Mouse (Mus musculus) stomach, postnatal 0 days (tissue): ENCODE data around the gene Rap1gap2. TPM values are rescaled to one million over a fixed set of nuclear protein-coding genes. Genes with fewer than 3 reads are reported as not detected.

Source experiments
- ATAC-seq: fragments of 200-750 bp; cut with Nextera tagmentation; 2 replicates; pipeline ENCODE4 v1.8.0; 2017; ENCODE audit not compliant: low FRiP score, low TSS enrichment
- DNase-seq: peaks from one replicate; pipeline ENCODE4 v3.0.0-alpha.2; 2016; ENCODE audit warnings: low spot score
- H3K27ac ChIP-seq: fragments of 300-500 bp; sonication (generic); replicated peaks from 2 replicates; pipeline ENCODE4 v1.5.1; 2014; ENCODE audit warnings: mild to moderate bottlenecking, control low read depth
- H3K27me3 ChIP-seq: fragments of 300-500 bp; sonication (generic); 2 replicates; pipeline ENCODE4 v1.6.1; 2014; ENCODE audit warnings: low read length; ENCODE audit not compliant: control insufficient read depth, insufficient read depth
- H3K36me3 ChIP-seq: fragments of 300-500 bp; sonication (generic); 2 replicates; pipeline ENCODE4 v1.6.1; 2014; ENCODE audit warnings: low read length, mixed read lengths; ENCODE audit not compliant: control insufficient read depth, insufficient read depth
- H3K4me1 ChIP-seq: fragments of 300-500 bp; sonication (generic); replicated peaks from 2 replicates; pipeline ENCODE4 v1.6.1; 2014; ENCODE audit warnings: antibody characterized with exemption; ENCODE audit not compliant: control insufficient read depth, insufficient read depth
- H3K4me2 ChIP-seq: fragments of 300-500 bp; sonication (generic); replicated peaks from 2 replicates; pipeline ENCODE4 v1.6.1; 2014; ENCODE audit warnings: low read depth, mild to moderate bottlenecking, control low read depth, moderate library complexity
- H3K4me3 ChIP-seq: fragments of 300-500 bp; sonication (generic); 2 replicates; pipeline ENCODE4 v1.5.1; 2014; ENCODE audit warnings: low read depth, low read length, control low read depth
- H3K9ac ChIP-seq: fragments of 300-500 bp; sonication (generic); 2 replicates; pipeline ENCODE4 v1.6.1; 2014; ENCODE audit warnings: mild to moderate bottlenecking, low read length, control low read depth, mixed read lengths
- H3K9me3 ChIP-seq: fragments of 300-500 bp; sonication (generic); 2 replicates; pipeline ENCODE4 v1.6.1; 2016; ENCODE audit warnings: low read length; ENCODE audit not compliant: control insufficient read depth
- CTCF ChIP-seq: IDR thresholded peaks from 2 replicates; pipeline ENCODE4 v1.5.1; 2016; ENCODE audit warnings: antibody characterized with exemption, low read depth, mild to moderate bottlenecking, moderate library complexity
- EP300 ChIP-seq: optimal IDR thresholded peaks from 2 replicates; pipeline ENCODE3; 2016; ENCODE audit warnings: antibody characterized with exemption
- WGBS: fragments of 180-500 bp; shearing (Covaris S2); extraction: QIAGEN DNeasy Blood & Tissue Kit; methylation state at CpG from one replicate; pipeline ENCODE4 v1.1.7; 2014; 5-methylcytosine and 5-hydroxymethylcytosine counted together
- polyA plus RNA-seq: library from polyadenylated mRNA; unstranded; fragments of >200 nt; fragmentation: Nextera tagmentation; extraction: Ambion mirVana; gene quantifications from 2 replicates; pipeline ENCODE4 v1.2.1, GENCODE M21; 2015

Gene Rap1gap2
- polyA plus RNA-seq, 1 experiment from 2014 or later, result 7.6 TPM

DNA sequence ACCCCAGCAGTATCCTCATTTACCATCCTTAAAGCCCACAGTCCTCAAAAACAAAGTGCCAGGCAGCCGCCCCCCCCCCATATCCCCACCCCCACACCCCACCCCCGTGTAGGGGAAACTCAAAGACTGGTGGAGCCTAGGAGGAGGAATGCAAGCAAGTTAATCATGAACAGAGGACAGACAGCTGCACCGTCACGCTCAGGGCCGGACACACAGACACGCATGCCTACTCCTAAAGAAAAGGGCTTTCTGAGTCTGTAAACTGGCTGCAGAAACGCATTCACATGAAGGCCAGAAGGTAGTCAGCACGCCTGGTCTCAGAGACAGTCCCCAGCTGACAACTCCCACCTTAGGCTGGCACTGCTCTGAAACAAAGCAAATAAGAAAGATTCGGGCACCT, 85.1 kb downstream of the Rap1gap2 start:
- Histone ChIP-seq H3K27me3 (no peaks in the 10 kb centered on the region; the same call in 1 of the 2 replicates), H3K9me3 (no peaks in the 10 kb centered on the region), H3K9ac (no peak overlapping the region), H3K4me1 (no peaks in the 10 kb centered on the region), H3K36me3 (no peaks in the 10 kb centered on the region), H3K4me2 (no peak overlapping the region), H3K4me3 (no peak overlapping the region), H3K27ac (no peak overlapping the region)
- ATAC-seq (no peak), DNase-seq (no peak)
- 61% methylated on average over 9 of the region's 9 CpGs for WGBS
- TF ChIP-seq EP300 (no peak), CTCF (no peak)

DNA sequence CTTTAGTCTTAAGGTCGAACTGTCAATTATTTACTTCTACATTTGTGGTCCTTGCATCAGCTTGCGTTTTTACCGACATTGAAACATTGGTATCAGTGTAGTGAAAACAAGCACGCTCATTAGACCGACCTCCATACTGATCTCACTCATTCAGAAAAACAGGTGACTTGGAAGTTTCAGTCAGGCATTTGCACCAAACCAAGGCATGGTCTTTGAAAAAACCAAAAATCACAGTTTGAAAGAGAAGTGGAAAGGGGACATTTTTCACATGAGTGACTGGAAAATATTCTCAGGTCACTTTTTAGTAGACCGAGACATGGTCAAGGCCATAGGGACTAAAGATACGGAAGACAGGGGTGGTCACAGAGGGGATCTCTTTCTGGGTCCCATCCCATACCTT, 85.5 kb downstream of the Rap1gap2 start:
- 84% methylated on average over 7 of the region's 7 CpGs for WGBS
- no peaks in the 10 kb centered on the region for H3K4me1 ChIP-seq
- H3K4me2 ChIP-seq, result no peak overlapping the region
- no peak overlapping the region for H3K4me3 ChIP-seq
- H3K27me3 ChIP-seq, result no peaks in the 10 kb centered on the region; the same call in 1 of the 2 replicates
- no peaks in the 10 kb centered on the region for H3K36me3 ChIP-seq
- no peaks in the 10 kb centered on the region for H3K9me3 ChIP-seq
- no peak for TF ChIP-seq EP300
- TF ChIP-seq CTCF, result no peak
- H3K27ac ChIP-seq, result no peak overlapping the region
- H3K9ac ChIP-seq, result no peak overlapping the region
- DNase-seq (no peak), ATAC-seq (no peak)

DNA sequence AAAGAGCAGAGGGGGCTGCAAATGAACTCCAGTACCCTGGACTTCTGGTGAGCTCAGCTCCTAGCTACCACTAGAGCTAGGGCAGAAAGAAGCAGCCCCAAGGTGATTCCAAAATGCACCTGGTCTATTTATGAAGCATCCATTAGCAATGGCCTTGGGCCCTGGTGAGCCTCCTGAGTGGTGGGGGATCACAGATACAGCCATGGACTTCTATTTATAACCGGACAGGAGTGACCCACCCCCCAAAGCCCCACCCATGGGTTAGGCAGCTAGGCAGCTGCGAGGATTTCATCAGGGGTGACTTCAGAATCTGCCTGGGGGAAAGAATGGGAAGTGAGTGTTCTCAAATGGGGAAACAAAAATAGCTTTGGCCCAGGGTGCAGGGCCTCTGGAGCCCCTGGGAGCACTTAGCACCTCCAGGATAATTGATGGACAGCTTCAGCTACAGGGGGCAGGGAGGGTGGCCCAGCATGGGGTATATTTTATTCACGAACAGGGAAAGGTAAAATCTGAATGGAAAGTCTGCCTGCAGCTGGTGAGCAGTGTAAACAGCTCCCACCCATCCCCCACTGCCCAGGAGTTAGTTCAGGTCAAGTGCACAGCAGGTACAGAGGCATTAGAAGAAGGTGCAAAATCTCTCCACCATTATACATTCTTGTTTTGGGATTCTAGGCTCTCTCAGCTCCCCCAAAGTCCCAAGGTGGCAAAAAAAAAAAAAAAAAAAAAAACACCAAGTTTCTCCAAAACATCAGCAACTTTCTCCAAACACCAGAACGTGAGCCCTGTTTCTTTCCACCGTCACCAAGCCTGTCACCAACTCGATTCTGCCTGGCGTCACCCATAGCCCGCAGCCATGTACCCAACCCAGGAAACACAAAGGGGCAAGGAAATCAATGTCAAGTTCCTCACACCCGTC, 86.4 kb downstream of the Rap1gap2 start:
- H3K4me1 ChIP-seq, result no peaks in the 10 kb centered on the region
- H3K9ac ChIP-seq, result no peak overlapping the region
- ATAC-seq (no peak), DNase-seq (peak; percentile 38)
- H3K9me3 ChIP-seq, result no peaks in the 10 kb centered on the region
- no peaks in the 10 kb centered on the region; the same call in 1 of the 2 replicates for H3K27me3 ChIP-seq
- TF ChIP-seq CTCF (no peak), EP300 (no peak)
- 63% methylated on average over 9 of the region's 9 CpGs for WGBS
- no peaks in the 10 kb centered on the region for H3K36me3 ChIP-seq
- no peak overlapping the region for H3K4me2 ChIP-seq
- H3K4me3 ChIP-seq, result no peak overlapping the region
- no peak overlapping the region for H3K27ac ChIP-seq

GRCm38 (mm10) chr11:74523210-74523951, 87.3 kb downstream of the Rap1gap2 start:
- no peak for TF ChIP-seq EP300
- H3K9ac ChIP-seq, result peak overlapping the region; percentile 65

DNA sequence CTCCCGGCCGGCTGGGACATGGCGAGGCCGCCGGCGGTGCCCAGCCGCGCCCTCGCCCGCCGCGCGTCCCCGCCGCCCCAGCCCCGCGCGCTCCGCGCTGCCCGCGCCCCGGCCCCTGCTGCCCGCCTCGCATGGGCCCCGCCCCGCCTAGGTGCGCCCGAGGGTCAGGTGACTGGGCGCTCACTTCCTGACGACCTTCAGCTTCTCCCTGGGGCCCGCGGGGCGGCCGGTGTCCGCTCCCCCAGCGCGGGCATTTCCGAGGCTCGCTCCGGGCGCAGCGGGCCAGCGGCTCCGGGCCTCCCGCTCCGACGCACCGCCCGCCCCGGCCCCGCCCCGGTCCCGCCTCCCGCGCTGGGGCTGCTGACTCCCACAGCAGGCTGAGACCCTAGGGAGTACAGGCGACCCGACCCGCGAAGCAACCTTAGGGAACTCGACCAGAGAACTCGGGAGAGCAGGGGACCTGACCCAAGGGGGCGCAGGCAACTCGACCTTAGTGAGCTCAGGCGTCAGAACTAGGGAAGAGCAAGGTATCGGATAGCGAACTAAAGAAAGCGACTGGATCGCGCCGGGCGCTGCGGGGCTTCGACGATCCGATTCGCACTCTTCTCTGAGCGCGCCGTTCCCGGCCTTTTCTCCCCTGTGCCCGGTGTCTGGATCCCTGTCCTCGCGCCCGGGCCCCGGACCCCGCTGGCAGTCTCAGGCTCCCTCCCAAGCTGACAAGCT, 88.1 kb downstream of the Rap1gap2 start:
- TF ChIP-seq EP300 (no peak), CTCF (peak; percentile 2; the same call in 1 of the 2 replicates)
- Histone ChIP-seq H3K4me2 (peak overlapping the region; percentile 93), H3K9ac (peak overlapping the region; percentile 65), H3K4me1 (no peaks in the 10 kb centered on the region), H3K4me3 (peak overlapping the region; percentile 59), H3K27me3 (no peaks in the 10 kb centered on the region; the same call in 1 of the 2 replicates), H3K27ac (peak overlapping the region; percentile 75), H3K36me3 (no peaks in the 10 kb centered on the region), H3K9me3 (no peaks in the 10 kb centered on the region)
- ATAC-seq (peak; percentile 92), DNase-seq (peak; percentile 90)
- under 1% methylated on average over 78 of the region's 87 CpGs for WGBS

More at GRCm38 (mm10) chr11:74523210-74523951, 87.3 kb downstream of the Rap1gap2 start:
- Histone ChIP-seq H3K27me3 (no peaks in the 10 kb centered on the region; the same call in 1 of the 2 replicates), H3K4me1 (no peaks in the 10 kb centered on the region), H3K4me2 (peak overlapping the region; percentile 93), H3K9me3 (no peaks in the 10 kb centered on the region), H3K4me3 (peak overlapping the region; percentile 59), H3K36me3 (no peaks in the 10 kb centered on the region), H3K27ac (peak overlapping the region; percentile 75)
- WGBS, result 16% methylated on average over 30 of the region's 30 CpGs
- DNase-seq (no peak), ATAC-seq (no peak)
